Mouse (Mus musculus) bone marrow, adult 2 months (tissue): ENCODE measurements around the gene Evx2. TPM values are rescaled to one million over a fixed set of nuclear protein-coding genes. Genes with fewer than 3 reads are reported as not detected.

Experiments used
- H3K27ac ChIP-seq: fragments of 200-500 bp; 2 replicates; pipeline ENCODE4 v1.5.1; 2012; ENCODE audit warnings: low read depth, mild to moderate bottlenecking, control low read depth, inconsistent platforms, low read length; ENCODE audit not compliant: control insufficient read depth, poor library complexity, insufficient read depth
- H3K4me1 ChIP-seq: fragments of 200-500 bp; 2 replicates; pipeline ENCODE4 v1.6.1; 2011; ENCODE audit warnings: low read length; ENCODE audit not compliant: control insufficient read depth, insufficient read depth
- H3K4me3 ChIP-seq: fragments of 200-500 bp; replicated peaks from 2 replicates; pipeline ENCODE3; 2011; ENCODE audit warnings: mild to moderate bottlenecking, low read depth, low read length, control low read depth; ENCODE audit not compliant: control insufficient read depth
- CTCF ChIP-seq: fragments of 200-500 bp; IDR thresholded peaks from 2 replicates; pipeline ENCODE4 v1.5.1; 2011; ENCODE audit warnings: low read length, control low read depth; ENCODE audit not compliant: control insufficient read depth, insufficient read depth
- POLR2A ChIP-seq: fragments of 200-500 bp; IDR thresholded peaks from 2 replicates; pipeline ENCODE4 v1.6.1; 2011; ENCODE audit warnings: low read depth, mild to moderate bottlenecking, control low read depth, low read length, borderline replicate concordance; ENCODE audit not compliant: control insufficient read depth
- WGBS: fragments of 180-500 bp; shearing (Covaris S2); methylation state at CpG from one replicate; pipeline ENCODE4 v1.1.7; 2018; 5-methylcytosine and 5-hydroxymethylcytosine counted together
- polyA plus RNA-seq: library from polyadenylated mRNA; stranded (reverse); fragments of >200 nt; gene quantifications from 2 replicates; pipeline ENCODE4 v1.2.4, GENCODE M21; 2011; ENCODE audit warnings: low replicate concordance; ENCODE audit not compliant: missing spikeins, insufficient read depth, insufficient read length

The Evx2 gene
- polyA plus RNA-seq, 1 experiment, result not detected

DNA sequence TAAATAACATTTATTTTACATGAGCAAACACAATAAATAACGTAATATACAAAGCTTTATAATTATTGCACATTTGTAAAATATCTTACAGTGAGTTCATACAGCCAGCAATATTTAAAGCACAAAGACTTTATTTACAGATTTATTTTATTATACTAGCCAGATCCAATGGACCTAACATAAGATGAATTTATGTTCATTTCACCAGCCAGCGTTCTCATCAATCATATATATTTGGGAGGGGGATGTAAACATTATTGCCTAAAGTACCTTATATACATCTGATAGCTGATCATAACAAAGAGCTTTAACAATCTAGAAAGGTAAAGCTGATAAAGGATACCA lies 6.4 kb downstream of the Evx2 start:
- H3K4me1 ChIP-seq, result no peaks in the 10 kb centered on the region; the same call in 1 of the 2 replicates
- 34% methylated on average over 2 of the region's 2 CpGs for WGBS
- TF ChIP-seq CTCF (no peak), POLR2A (no peak)
- H3K27ac ChIP-seq, result no peak overlapping the region
- H3K4me3 ChIP-seq, result no peak overlapping the region

GRCm38 (mm10) chr2:74647082-74647864 lies 12.1 kb downstream of the Evx2 start:
- 22% methylated on average over 7 of the region's 7 CpGs for WGBS

GRCm38 (mm10) chr2:74645631-74646030 lies 13.7 kb downstream of the Evx2 start:
- no peak overlapping the region for H3K4me3 ChIP-seq
- no peak for TF ChIP-seq POLR2A
- TF ChIP-seq CTCF, result no peak
- 73% methylated on average over 3 of the region's 3 CpGs for WGBS
- no peak overlapping the region for H3K27ac ChIP-seq
- no peaks in the 10 kb centered on the region for H3K4me1 ChIP-seq

More at GRCm38 (mm10) chr2:74647082-74647864, 12.1 kb downstream of the Evx2 start:
- H3K4me3 ChIP-seq, result no peak overlapping the region
- TF ChIP-seq POLR2A (no peak), CTCF (no peak)
- no peaks in the 10 kb centered on the region for H3K4me1 ChIP-seq
- H3K27ac ChIP-seq, result no peak overlapping the region

DNA sequence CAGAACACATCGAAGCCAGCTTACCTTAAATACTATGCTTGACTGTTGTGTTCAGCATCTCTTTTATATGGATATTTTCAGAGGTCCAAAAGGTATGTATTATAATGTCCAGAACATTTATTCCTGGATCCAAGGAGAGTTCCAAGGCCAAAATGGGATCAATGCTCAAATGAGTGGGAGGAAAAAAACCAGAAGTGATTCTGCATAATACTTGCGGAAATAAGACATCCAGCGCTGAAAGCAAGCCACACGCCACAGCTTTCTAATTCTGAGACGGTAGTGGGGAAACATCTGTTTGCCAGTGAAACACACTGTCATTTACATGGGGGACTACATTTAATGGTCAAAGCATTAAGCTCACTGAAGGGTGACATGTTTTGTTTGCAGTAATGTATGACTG lies 16.9 kb downstream of the Evx2 start:
- no peak overlapping the region for H3K4me3 ChIP-seq
- 12% methylated on average over 5 of the region's 5 CpGs for WGBS
- H3K4me1 ChIP-seq, result no peaks in the 10 kb centered on the region
- no peak overlapping the region for H3K27ac ChIP-seq
- TF ChIP-seq CTCF, result no peak

GRCm38 (mm10) chr2:74635412-74635811 lies 23.9 kb downstream of the Evx2 start:
- WGBS, result 70% methylated on average over 4 of the region's 4 CpGs

DNA sequence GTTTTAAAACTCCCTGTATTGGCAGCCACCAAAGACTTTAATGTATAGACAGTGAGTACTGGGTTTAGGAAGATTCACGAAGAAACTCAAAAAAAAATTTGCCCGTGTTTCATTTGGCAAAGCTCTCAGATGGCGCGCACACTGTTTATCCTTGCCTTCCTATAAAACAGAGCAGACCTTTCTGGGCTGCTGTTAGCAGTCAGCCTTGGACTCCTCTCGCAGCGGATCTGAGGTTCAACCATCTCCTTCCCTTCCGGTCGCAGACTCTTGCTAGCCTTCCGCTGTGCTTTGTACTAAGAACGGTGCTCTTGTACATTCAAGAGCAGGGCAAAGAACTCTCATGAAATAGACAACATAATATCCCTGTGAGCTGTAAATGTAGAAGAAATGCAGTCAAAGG lies 39.0 kb downstream of the Evx2 start:
- TF ChIP-seq POLR2A (no peak), CTCF (no peak)
- Histone ChIP-seq H3K27ac (no peak overlapping the region), H3K4me3 (no peak overlapping the region), H3K4me1 (no peaks in the 10 kb centered on the region)
- WGBS, result 86% methylated on average over 10 of the region's 10 CpGs

More at GRCm38 (mm10) chr2:74635412-74635811, 23.9 kb downstream of the Evx2 start:
- no peaks in the 10 kb centered on the region; the same call in 1 of the 2 replicates for H3K4me1 ChIP-seq
- TF ChIP-seq CTCF (no peak), POLR2A (no peak)
- H3K4me3 ChIP-seq, result no peak overlapping the region
- H3K27ac ChIP-seq, result no peak overlapping the region

GRCm38 (mm10) chr2:74619676-74620246 lies 39.6 kb downstream of the Evx2 start:
- H3K4me1 ChIP-seq, result no peaks in the 10 kb centered on the region
- H3K27ac ChIP-seq, result no peak overlapping the region
- H3K4me3 ChIP-seq, result no peak overlapping the region
- TF ChIP-seq POLR2A, result no peak
- no peak for TF ChIP-seq CTCF
- 85% methylated on average over 3 of the region's 3 CpGs for WGBS

DNA sequence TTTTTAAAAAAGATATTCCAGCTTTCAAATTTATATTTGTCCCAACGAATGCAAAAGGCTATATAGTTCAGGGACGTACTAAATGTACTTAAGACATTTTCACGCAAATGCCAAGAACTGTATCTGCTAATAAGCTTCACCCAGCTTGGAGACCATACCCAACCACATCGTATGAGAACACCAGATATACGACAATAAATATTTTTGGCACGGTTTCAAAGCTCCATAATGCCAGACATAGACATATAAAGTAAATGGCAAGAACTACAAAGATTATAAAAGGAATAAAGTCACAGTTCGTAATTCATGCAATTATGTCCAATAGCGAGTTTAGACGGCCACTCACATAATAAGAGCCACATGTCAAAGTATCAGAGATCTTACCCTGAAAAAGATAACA lies 41.7 kb downstream of the Evx2 start:
- no peak overlapping the region for H3K4me3 ChIP-seq
- WGBS, result 79% methylated on average over 9 of the region's 9 CpGs
- no peaks in the 10 kb centered on the region for H3K4me1 ChIP-seq
- TF ChIP-seq POLR2A, result no peak
- TF ChIP-seq CTCF, result no peak
- H3K27ac ChIP-seq, result no peak overlapping the region

- TF ChIP-seq POLR2A (no peak), CTCF (no peak)
- Histone ChIP-seq H3K4me3 (no peak overlapping the region), H3K27ac (no peak overlapping the region), H3K4me1 (no peaks in the 10 kb centered on the region; the same call in 1 of the 2 replicates)
- WGBS, result 79% methylated on average over 4 of the region's 4 CpGs
Measured at GRCm38 (mm10) chr2:74611406-74611805, 48.0 kb downstream of the Evx2 start.
